Mouse (Mus musculus): Measurements from ENCODE around the gene Gramd1a. TPM values are rescaled to one million over a fixed set of nuclear protein-coding genes. Genes with fewer than 3 reads are reported as not detected.

Gene Gramd1a
- polyA plus RNA-seq (2012; rRNA removed; ENCODE audit: low replicate concordance): 73.3 and 105 TPM in 2 replicates

GRCm38 (mm10) chr7:31155296-31156033 is at the start of gene Gramd1a:
Gramd1a (minus strand) TSS chr7:31155896.

GRCm38 (mm10) chr7:31126851-31127724 is 28.6 kb downstream of the Gramd1a start, which contains the start of gene Scn1b:
Scn1b (minus strand) TSS chr7:31127003.

GRCm38 (mm10) chr7:31115182-31115581 is 40.5 kb downstream of the Gramd1a start, which contains the start of gene Hpn:
Hpn (minus strand) TSS chr7:31115290.

Other genes with a start within 250 kb of the Gramd1a start
- 0.37 and 0.68 TPM in 2 replicates for gene Mag, start 241.0 kb downstream of the Gramd1a start, polyA plus RNA-seq (2012; rRNA removed; ENCODE audit: low replicate concordance)
- 0.68 and 13.0 TPM in 2 replicates for gene Hamp2, start 231.2 kb downstream of the Gramd1a start, polyA plus RNA-seq (2012; rRNA removed; ENCODE audit: low replicate concordance)
- gene Hamp, start 211.9 kb downstream of the Gramd1a start, polyA plus RNA-seq (2012; rRNA removed; ENCODE audit: low replicate concordance): 2.0 and 2.1 TPM in 2 replicates
- 107 and 186 TPM in 2 replicates for gene Usf2, start 199.1 kb downstream of the Gramd1a start, polyA plus RNA-seq (2012; rRNA removed; ENCODE audit: low replicate concordance)
- gene Lsr, start 182.4 kb downstream of the Gramd1a start, polyA plus RNA-seq (2012; rRNA removed; ENCODE audit: low replicate concordance): 331 and 790 TPM in 2 replicates
- gene Fam187b, start 182.1 kb downstream of the Gramd1a start, polyA plus RNA-seq (2012; rRNA removed; ENCODE audit: low replicate concordance): 6.0 and 7.2 TPM in 2 replicates
- 32.5 and 36.7 TPM in 2 replicates for gene Fxyd5, start 113.4 kb downstream of the Gramd1a start, polyA plus RNA-seq (2012; rRNA removed; ENCODE audit: low replicate concordance)
- gene Fxyd7, start 104.4 kb downstream of the Gramd1a start, polyA plus RNA-seq (2012; rRNA removed; ENCODE audit: low replicate concordance): 5.4 and 7.1 TPM in 2 replicates
- 72.1 and 108 TPM in 2 replicates for gene Fxyd1, start 98.7 kb downstream of the Gramd1a start, polyA plus RNA-seq (2012; rRNA removed; ENCODE audit: low replicate concordance)
- gene Lgi4, start 96.6 kb downstream of the Gramd1a start, polyA plus RNA-seq (2012; rRNA removed; ENCODE audit: low replicate concordance): 3.1 and 4.7 TPM in 2 replicates
- 18.4 and 81.6 TPM in 2 replicates for gene Fxyd3, start 79.2 kb downstream of the Gramd1a start, polyA plus RNA-seq (2012; rRNA removed; ENCODE audit: low replicate concordance)
- 4.8 and 38.5 TPM in 2 replicates for gene Hpn, start 40.6 kb downstream of the Gramd1a start, polyA plus RNA-seq (2012; rRNA removed; ENCODE audit: low replicate concordance)
- gene Scn1b, start 28.9 kb downstream of the Gramd1a start, polyA plus RNA-seq (2012; rRNA removed; ENCODE audit: low replicate concordance): 14.7 and 28.1 TPM in 2 replicates
- gene Scgb2b2, start 134.6 kb upstream of the Gramd1a start, polyA plus RNA-seq (2012; rRNA removed; ENCODE audit: low replicate concordance): not detected in 2 replicates
- gene Scgb1b2, start 135.9 kb upstream of the Gramd1a start, polyA plus RNA-seq (2012; rRNA removed; ENCODE audit: low replicate concordance): not detected in 2 replicates
- not detected in 2 replicates for gene Scgb2b3, start 206.2 kb upstream of the Gramd1a start, polyA plus RNA-seq (2012; rRNA removed; ENCODE audit: low replicate concordance)
- gene Scgb1b3, start 219.7 kb upstream of the Gramd1a start, polyA plus RNA-seq (2012; rRNA removed; ENCODE audit: low replicate concordance): not detected in 2 replicates

All from duodenum, adult 2 months (tissue).